Mouse (Mus musculus) lung, postnatal 25 days (tissue): ENCODE results near the gene Prol1.
"Not testable (repeated sequence)": the region's sequence is repeated elsewhere in the genome, so short reads cannot be mapped to it uniquely, and the experiment has no call there.

Experiments
- DNase-seq: peaks from one replicate; pipeline ENCODE4 v3.0.0; 2022; ENCODE audit warnings: low spot score

The Prol1 gene

DNA sequence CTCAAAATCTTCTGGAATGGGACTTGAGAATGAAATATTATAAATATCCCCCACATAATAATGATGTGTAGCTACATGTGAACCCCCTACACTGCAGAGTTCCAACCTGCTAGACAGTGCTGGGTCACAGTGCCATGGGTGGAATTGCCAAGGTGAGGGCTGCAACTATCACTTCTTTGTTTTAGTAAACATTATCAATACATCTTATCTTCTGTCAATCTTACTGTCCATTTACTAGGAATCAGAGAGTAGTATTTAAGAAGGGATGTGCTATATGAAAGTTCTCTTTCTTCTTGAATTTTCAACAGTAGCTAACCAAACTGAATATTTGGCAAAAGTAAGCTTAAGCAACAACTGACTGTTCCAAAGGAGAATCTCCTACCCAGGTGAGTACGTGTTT lies at the start of gene Prol1:
Gene Prol1, plus strand, starts transcription at position 301 of the 400 bp plus-strand sequence.
- DNase-seq, result no peak

GRCm38 (mm10) chr5:88268619-88269018 lies 48.5 kb upstream of the Prol1 start, which contains the start of gene Gm7714:
Gm7714 (plus strand) TSS chr5:88268919.
- DNase-seq, result no peak

DNA sequence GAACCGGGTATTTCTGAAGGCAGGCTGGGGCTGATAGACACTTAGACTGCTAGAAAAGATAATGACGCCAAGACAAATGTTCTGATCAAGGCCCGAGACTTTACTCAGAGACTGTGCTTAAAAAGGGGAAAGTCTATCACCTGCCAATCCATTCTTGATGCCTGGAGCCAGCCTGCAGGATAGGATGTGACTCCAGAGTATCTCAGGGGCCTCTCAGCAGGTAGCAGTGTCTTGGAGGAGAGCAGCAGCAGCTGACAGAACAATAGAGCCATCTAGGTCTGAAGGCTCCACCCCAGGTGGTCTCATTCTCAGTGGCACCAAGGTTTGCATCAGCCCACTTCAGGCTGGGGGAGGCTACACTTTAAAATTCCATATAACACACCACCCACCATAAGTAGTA lies 5.8 kb upstream of the Prol1 start:
- DNase-seq, result not testable (repeated sequence)

GRCm38 (mm10) chr5:88348533-88348932 lies 31.4 kb downstream of the Prol1 start:
- not testable (repeated sequence) for DNase-seq

DNA sequence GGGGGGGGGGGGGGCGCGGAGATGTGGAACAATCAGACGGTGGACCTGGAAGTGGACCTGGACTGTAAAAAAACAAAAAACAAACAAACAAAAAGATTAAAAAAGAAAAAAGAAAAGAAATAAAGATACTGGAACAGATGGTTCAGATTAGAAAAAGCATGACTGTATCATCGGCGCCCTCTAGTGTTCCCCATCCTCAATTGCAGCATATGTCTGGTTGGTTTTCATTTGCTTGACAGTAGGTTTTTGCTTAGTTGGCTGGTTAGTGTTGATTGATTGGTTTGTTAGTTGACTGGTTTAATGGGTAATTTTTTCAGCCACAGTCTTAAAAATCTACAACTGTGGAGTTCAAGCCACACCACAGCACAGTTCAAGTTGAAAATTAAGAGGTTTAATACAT lies 47.7 kb downstream of the Prol1 start:
- no peak for DNase-seq

DNA sequence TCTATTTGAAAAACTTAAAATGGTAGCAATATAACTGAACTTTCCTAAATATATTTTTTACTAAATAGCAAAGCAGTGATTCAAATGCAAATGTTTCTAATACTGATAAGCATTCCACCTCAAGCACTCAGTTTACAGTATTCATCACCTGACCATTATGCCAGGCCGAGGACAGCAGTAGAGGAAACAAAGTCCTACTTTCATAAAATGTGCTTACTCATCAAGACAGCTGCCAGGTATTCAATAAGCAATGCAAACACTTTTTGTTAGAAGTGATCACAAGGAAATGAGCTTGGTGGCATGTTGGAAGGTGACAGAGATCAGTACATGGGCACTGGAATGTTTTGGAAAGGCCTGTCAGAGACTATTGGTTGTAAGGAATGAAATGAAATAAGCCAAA lies 49.8 kb downstream of the Prol1 start:
- no peak for DNase-seq

DNA sequence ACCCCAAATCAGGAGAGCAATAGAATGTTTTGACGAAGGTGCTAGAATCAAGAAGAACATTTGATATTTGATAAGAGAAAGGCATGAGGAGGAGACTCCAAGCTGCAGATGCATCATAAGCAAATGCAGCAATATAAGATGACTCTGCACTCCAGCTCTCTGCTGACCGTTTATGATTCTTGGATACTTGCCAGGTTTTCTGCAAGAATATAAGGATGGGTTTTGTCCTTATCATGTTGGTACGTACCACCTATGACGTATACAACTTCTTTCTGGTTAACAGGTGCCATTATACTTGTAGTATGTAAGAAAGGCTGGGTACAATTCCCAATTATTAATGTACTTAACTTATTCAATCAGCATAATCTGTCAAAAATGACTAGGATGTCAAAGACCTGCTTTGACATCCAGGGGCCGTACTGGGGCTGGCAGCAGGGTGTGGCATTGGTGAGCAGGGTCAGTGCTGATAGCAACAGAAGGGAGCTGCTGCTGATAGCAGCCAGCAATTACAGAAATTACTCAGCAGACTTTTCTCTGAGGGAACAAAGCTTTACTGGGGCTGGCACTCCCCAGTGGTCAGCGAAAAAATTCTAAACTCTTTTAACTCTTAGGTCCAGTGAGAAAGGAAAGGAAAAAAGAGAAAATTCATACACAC lies 53.6 kb downstream of the Prol1 start:
- no peak for DNase-seq

- no peak for DNase-seq
These were observed 55.5 kb downstream of the Prol1 start for GRCm38 (mm10) chr5:88372563-88372962.

GRCm38 (mm10) chr5:88375808-88376207 lies 58.7 kb downstream of the Prol1 start, which contains the start of gene Amtn:
Amtn (plus strand) TSS chr5:88376108.
- DNase-seq, result no peak
